Mouse (Mus musculus) heart, embryonic 16.5 days (tissue): ENCODE results near the gene Gm45021. TPM values are rescaled to one million over a fixed set of nuclear protein-coding genes. Genes with fewer than 3 reads are reported as not detected.

Experiments used
- ATAC-seq: fragments of 200-750 bp; cut with Nextera tagmentation; replicated peaks from 2 replicates; pipeline ENCODE4 v1.8.0; 2017; ENCODE audit warnings: moderate number of reproducible peaks; ENCODE audit not compliant: insufficient read depth, low FRiP score; ENCODE audit errors: extremely low read depth
- H3K27ac ChIP-seq: fragments of 300-500 bp; sonication (generic); 2 replicates; pipeline ENCODE4 v1.5.1; 2014; ENCODE audit warnings: mild to moderate bottlenecking, low read length, control low read depth, moderate library complexity
- H3K27me3 ChIP-seq: fragments of 300-500 bp; sonication (generic); 2 replicates; pipeline ENCODE4 v1.6.1; 2014; ENCODE audit warnings: low read length, mixed read lengths; ENCODE audit not compliant: control insufficient read depth, insufficient read depth
- H3K36me3 ChIP-seq: fragments of 300-500 bp; sonication (generic); 2 replicates; pipeline ENCODE4 v1.6.1; 2014; ENCODE audit not compliant: control insufficient read depth, insufficient read depth
- H3K4me1 ChIP-seq: fragments of 300-500 bp; sonication (generic); 2 replicates; pipeline ENCODE4 v1.6.1; 2014; ENCODE audit warnings: low read length, mixed read lengths; ENCODE audit not compliant: control insufficient read depth, insufficient read depth
- H3K4me2 ChIP-seq: fragments of 300-500 bp; sonication (generic); 2 replicates; pipeline ENCODE4 v1.6.1; 2014; ENCODE audit warnings: low read depth, mild to moderate bottlenecking, control low read depth, low read length
- H3K4me3 ChIP-seq: fragments of 300-500 bp; sonication (generic); 2 replicates; pipeline ENCODE4 v1.5.1; 2014; ENCODE audit warnings: mild to moderate bottlenecking, control low read depth, low read length
- H3K9ac ChIP-seq: fragments of 300-500 bp; sonication (generic); 2 replicates; pipeline ENCODE4 v1.6.1; 2014; ENCODE audit warnings: low read length, control low read depth
- H3K9me3 ChIP-seq: fragments of 300-500 bp; sonication (generic); replicated peaks from 2 replicates; pipeline ENCODE4 v1.6.1; 2016; ENCODE audit warnings: low read length; ENCODE audit not compliant: control insufficient read depth
- WGBS: fragments of 180-500 bp; shearing (Covaris S2); extraction: QIAGEN DNeasy Blood & Tissue Kit; methylation state at CpG from one replicate; pipeline ENCODE4 v1.1.7; 2014; 5-methylcytosine and 5-hydroxymethylcytosine counted together
- polyA plus RNA-seq: library from polyadenylated mRNA; unstranded; fragments of >200 nt; fragmentation: Nextera tagmentation; extraction: Ambion mirVana; gene quantifications from 2 replicates; pipeline ENCODE4 v1.2.1, GENCODE M21; 2015

Gene Gm45021
- polyA plus RNA-seq, 1 experiment from 2014 or later, result not detected

- Histone ChIP-seq H3K27me3 (no peaks in the 10 kb centered on the region), H3K9ac (no peak overlapping the region), H3K4me1 (no peaks in the 10 kb centered on the region), H3K4me2 (peak overlapping the region; percentile 3; the same call in 1 of the 2 replicates), H3K27ac (no peak overlapping the region), H3K36me3 (no peaks in the 10 kb centered on the region), H3K4me3 (0 out of 2 replicates have a peak overlapping the region, but pooled peaks have one; percentile 5), H3K9me3 (no peaks in the 10 kb centered on the region)
- ATAC-seq, result no peak
- WGBS, result 77% methylated on average over 2 of the region's 2 CpGs
Observed at GRCm38 (mm10) chr6:48647611-48648010, 58.2 kb downstream of the Gm45021 start.

DNA sequence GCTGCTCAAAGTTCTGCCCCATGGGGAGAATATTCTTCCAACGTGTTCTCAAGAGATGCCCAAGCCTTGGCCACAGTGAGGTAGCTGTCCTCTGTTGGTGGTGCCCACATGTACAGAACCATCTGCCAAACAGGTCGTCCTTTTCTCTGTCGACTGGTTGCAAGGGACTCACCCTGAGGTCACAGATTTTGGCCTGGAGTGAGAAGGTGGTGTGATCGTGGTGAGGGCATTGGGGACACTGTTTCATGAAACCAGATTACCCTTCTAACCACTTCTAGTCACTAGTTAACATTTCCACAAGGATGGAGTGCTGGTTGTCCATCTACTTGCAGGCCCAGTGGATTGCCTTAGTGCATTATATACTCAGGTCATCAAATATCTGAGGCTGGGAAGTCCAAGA, 59.4 kb downstream of the Gm45021 start:
- 70% methylated on average over 4 of the region's 4 CpGs for WGBS
- Histone ChIP-seq H3K4me3 (no peak overlapping the region), H3K36me3 (no peaks in the 10 kb centered on the region), H3K27ac (no peak overlapping the region), H3K4me1 (no peaks in the 10 kb centered on the region), H3K9me3 (no peaks in the 10 kb centered on the region), H3K4me2 (no peak overlapping the region), H3K9ac (no peak overlapping the region), H3K27me3 (no peaks in the 10 kb centered on the region)
- ATAC-seq, result no peak

- H3K4me1 ChIP-seq, result no peaks in the 10 kb centered on the region
- no peaks in the 10 kb centered on the region for H3K9me3 ChIP-seq
- H3K4me2 ChIP-seq, result no peak overlapping the region
- no peak overlapping the region for H3K9ac ChIP-seq
- H3K4me3 ChIP-seq, result no peak overlapping the region
- ATAC-seq, result no peak
- 82% methylated on average over 9 of the region's 9 CpGs for WGBS
- H3K36me3 ChIP-seq, result no peaks in the 10 kb centered on the region
- no peaks in the 10 kb centered on the region for H3K27me3 ChIP-seq
- H3K27ac ChIP-seq, result no peak overlapping the region
Observed at GRCm38 (mm10) chr6:48650041-48650440, 60.6 kb downstream of the Gm45021 start.

DNA sequence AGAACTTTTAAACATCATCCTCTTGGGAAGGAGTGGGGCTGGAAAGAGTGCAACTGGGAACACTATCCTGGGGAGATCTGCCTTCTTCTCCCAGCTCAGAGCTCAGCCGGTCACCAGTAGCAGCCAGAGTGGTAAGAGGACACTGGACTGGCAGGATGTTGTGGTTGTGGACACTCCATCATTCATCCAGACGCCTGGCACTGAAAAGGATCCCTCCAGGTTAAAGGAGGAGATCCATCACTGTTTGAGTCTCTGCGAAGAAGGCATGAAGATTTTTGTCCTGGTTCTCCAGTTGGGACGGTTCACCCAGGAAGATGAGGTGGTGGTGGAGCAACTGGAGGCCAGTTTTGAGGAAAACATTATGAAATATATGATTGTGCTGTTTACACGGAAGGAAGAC, 69.3 kb downstream of the Gm45021 start:
- WGBS, result 66% methylated on average over 5 of the region's 5 CpGs
- Histone ChIP-seq H3K4me1 (no peaks in the 10 kb centered on the region), H3K9me3 (no peaks in the 10 kb centered on the region), H3K4me2 (no peak overlapping the region), H3K36me3 (no peaks in the 10 kb centered on the region), H3K27ac (no peak overlapping the region), H3K4me3 (no peak overlapping the region), H3K27me3 (no peaks in the 10 kb centered on the region), H3K9ac (no peak overlapping the region)
- ATAC-seq, result no peak

Other genes with a start within 250 kb of the Gm45021 start
- gene Krba1, start 194.0 kb upstream of the Gm45021 start, polyA plus RNA-seq, result 17.6 and 18.6 TPM in 2 replicates
- 20.3 and 22.1 TPM in 2 replicates for gene Zfp467, start 143.8 kb upstream of the Gm45021 start, polyA plus RNA-seq
- 0.42 and 0.43 TPM in 2 replicates for gene Sspo, start 141.4 kb upstream of the Gm45021 start, polyA plus RNA-seq
- 17.4 and 20.0 TPM in 2 replicates for gene Atp6v0e2, start 52.0 kb upstream of the Gm45021 start, polyA plus RNA-seq
- gene Lrrc61, start 34.8 kb upstream of the Gm45021 start, polyA plus RNA-seq, result 6.7 and 8.2 TPM in 2 replicates
- 44.7 and 55.2 TPM in 2 replicates for gene Rarres2, start 16.8 kb upstream of the Gm45021 start, polyA plus RNA-seq
- 28.6 and 29.8 TPM in 2 replicates for gene Repin1, start 4.3 kb downstream of the Gm45021 start, polyA plus RNA-seq
- not detected in 2 replicates for gene Gm44965, start 4.3 kb downstream of the Gm45021 start, polyA plus RNA-seq
- 6.2 and 8.6 TPM in 2 replicates for gene Zfp775, start 12.5 kb downstream of the Gm45021 start, polyA plus RNA-seq
- gene AI854703, start 37.2 kb downstream of the Gm45021 start, polyA plus RNA-seq, result 1.0 and 1.7 TPM in 2 replicates
- 1.9 and 2.4 TPM in 2 replicates for gene Gimap8, start 57.6 kb downstream of the Gm45021 start, polyA plus RNA-seq
- gene Gimap9, start 86.5 kb downstream of the Gm45021 start, polyA plus RNA-seq, result 8.6 and 17.5 TPM in 2 replicates
- 35.8 and 37.0 TPM in 2 replicates for gene Gimap4, start 94.9 kb downstream of the Gm45021 start, polyA plus RNA-seq
- 42.5 and 46.8 TPM in 2 replicates for gene Gimap6, start 118.6 kb downstream of the Gm45021 start, polyA plus RNA-seq
- 2.3 and 5.2 TPM in 2 replicates for gene Gm28053, start 129.0 kb downstream of the Gm45021 start, polyA plus RNA-seq
- 0.43 TPM in 1 of 2 replicates, not detected in the other for gene Gimap7, start 129.0 kb downstream of the Gm45021 start, polyA plus RNA-seq
- gene Gimap1, start 149.4 kb downstream of the Gm45021 start, polyA plus RNA-seq, result 30.4 and 35.0 TPM in 2 replicates
- 8.3 and 9.8 TPM in 2 replicates for gene Gimap5, start 156.6 kb downstream of the Gm45021 start, polyA plus RNA-seq
- gene Gimap3, start 181.2 kb downstream of the Gm45021 start, polyA plus RNA-seq, result 0.14 and 0.25 TPM in 2 replicates